Mouse (Mus musculus) forebrain, embryonic 10.5 days (tissue): ENCODE measurements around the gene Pou5f2. TPM values are rescaled to one million over a fixed set of nuclear protein-coding genes. Genes with fewer than 3 reads are reported as not detected.

ENCODE experiments used
- DNase-seq: peaks from one replicate; pipeline ENCODE4 v3.0.0-alpha.2; 2017; ENCODE audit warnings: low spot score; ENCODE audit errors: extremely low spot score
- H3K27ac ChIP-seq: fragments of 300-500 bp; sonication (generic); 2 replicates; pipeline ENCODE4 v1.5.1; 2016; ENCODE audit warnings: mild to moderate bottlenecking
- H3K27me3 ChIP-seq: fragments of 300-500 bp; sonication (generic); 2 replicates; pipeline ENCODE4 v1.6.1; 2016; ENCODE audit warnings: mild to moderate bottlenecking; ENCODE audit not compliant: poor library complexity, severe bottlenecking
- H3K36me3 ChIP-seq: fragments of 300-500 bp; sonication (generic); replicated peaks from 2 replicates; pipeline ENCODE4 v1.6.1; 2016; ENCODE audit warnings: mild to moderate bottlenecking, moderate library complexity
- H3K4me1 ChIP-seq: fragments of 300-500 bp; sonication (generic); 2 replicates; pipeline ENCODE4 v1.6.1; 2016
- H3K4me3 ChIP-seq: fragments of 300-500 bp; sonication (generic); 2 replicates; pipeline ENCODE4 v1.5.1; 2016; ENCODE audit warnings: mild to moderate bottlenecking, moderate library complexity
- H3K9me3 ChIP-seq: fragments of 300-500 bp; sonication (generic); 2 replicates; pipeline ENCODE4 v1.6.1; 2016; ENCODE audit warnings: mild to moderate bottlenecking, moderate library complexity
- WGBS: fragments of 180-500 bp; shearing (Covaris S2); methylation state at CpG from one replicate; pipeline ENCODE4 v1.1.7; 2016; 5-methylcytosine and 5-hydroxymethylcytosine counted together
- polyA plus RNA-seq: library from polyadenylated mRNA; unstranded; fragments of >200 nt; fragmentation: Nextera tagmentation; extraction: Ambion mirVana; gene quantifications from 2 replicates; pipeline ENCODE4 v1.2.1, GENCODE M21; 2016

Gene Pou5f2
- polyA plus RNA-seq = 1.2 and 1.6 TPM in 2 replicates

- H3K9me3 ChIP-seq = no peaks in the 10 kb centered on the region
- no peaks in the 10 kb centered on the region for H3K27me3 ChIP-seq
- 62% methylated on average over 15 of the region's 15 CpGs for WGBS
- H3K4me1 ChIP-seq = 0 out of 2 replicates have a peak, but pooled peaks cover 5% of the 10 kb centered on the region
- peak; percentile 29 for DNase-seq
- H3K27ac ChIP-seq = no peak within 1 kb of the TSS
- H3K4me3 ChIP-seq = no peak within 1 kb of the TSS
- peaks cover 9% of the 10 kb centered on the region; the same call in 1 of the 2 replicates for H3K36me3 ChIP-seq
Observed at GRCm38 (mm10) chr13:78024683-78025294, at the start of gene Pou5f2. Gene Pou5f2 (plus strand): TSS chr13:78024902.

GRCm38 (mm10) chr13:77976248-77976647 lies 48.5 kb upstream of the Pou5f2 start:
- Histone ChIP-seq H3K4me1 (peaks cover 6% of the 10 kb centered on the region; the same call in 1 of the 2 replicates), H3K36me3 (no peaks in the 10 kb centered on the region), H3K9me3 (no peaks in the 10 kb centered on the region), H3K27ac (no peak overlapping the region), H3K4me3 (no peak overlapping the region), H3K27me3 (no peaks in the 10 kb centered on the region)
- no peak for DNase-seq
- 85% methylated on average over 3 of the region's 3 CpGs for WGBS

DNA sequence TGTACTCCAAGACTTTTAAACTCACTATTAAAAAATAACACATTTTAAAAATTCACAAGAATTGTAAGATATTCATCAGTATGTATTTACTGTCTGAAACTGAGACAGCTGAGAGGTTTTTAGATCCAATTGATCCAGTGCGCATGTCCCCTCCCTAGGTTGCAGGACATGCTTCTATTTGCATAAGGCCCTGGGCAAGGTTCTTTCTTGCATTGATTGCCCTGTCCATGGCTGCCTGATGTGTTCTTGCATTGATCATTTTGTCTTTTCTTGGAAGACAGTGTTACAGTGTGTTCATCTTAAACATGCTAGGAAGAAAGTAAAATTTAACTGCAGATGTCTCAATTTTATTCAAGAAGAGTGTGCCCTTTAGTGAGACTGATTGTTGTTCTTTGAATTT lies 47.6 kb upstream of the Pou5f2 start:
- Histone ChIP-seq H3K27me3 (no peaks in the 10 kb centered on the region), H3K9me3 (no peaks in the 10 kb centered on the region), H3K4me3 (no peak overlapping the region), H3K36me3 (no peaks in the 10 kb centered on the region), H3K4me1 (peaks cover 15% of the 10 kb centered on the region), H3K27ac (no peak overlapping the region)
- no peak for DNase-seq
- WGBS = 86% methylated on average over 1 of the region's 1 CpGs

DNA sequence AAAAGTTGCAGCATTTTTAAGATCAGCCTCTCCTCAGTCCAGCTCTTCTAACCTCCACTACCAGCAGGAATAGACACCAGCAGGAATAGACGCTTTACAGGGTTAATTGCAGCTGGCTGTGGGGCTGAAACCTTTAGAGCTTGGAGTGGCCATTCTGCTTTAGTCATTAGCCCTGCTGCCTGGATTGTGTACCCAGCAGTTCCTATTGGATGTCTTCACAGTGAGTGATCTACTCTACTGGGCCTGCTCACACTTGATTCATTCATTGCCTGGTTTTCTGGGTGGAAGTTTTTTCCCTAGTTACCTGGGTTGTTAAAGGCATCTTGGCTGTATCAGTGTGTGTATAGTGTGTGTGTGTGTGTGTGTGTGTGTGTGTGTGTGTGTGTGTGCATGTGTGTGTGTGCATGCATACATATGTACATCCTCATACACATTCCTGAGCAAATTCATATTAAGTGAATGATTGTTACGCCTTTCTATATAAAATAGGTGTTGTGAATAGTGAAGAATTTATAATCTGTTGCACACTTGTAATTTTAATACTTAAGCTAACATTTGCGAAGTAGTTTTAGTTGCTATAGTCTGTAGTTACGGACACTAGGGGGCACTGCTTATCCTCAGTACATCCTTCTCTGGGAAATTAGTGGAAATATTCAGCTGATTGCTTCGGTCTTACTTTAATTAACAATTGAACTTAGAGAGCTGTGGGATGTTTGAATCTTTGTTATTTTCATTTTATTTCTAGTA lies 42.4 kb upstream of the Pou5f2 start:
- H3K4me3 ChIP-seq = no peak overlapping the region
- H3K36me3 ChIP-seq = no peaks in the 10 kb centered on the region
- WGBS = 28% methylated on average over 5 of the region's 5 CpGs
- no peaks in the 10 kb centered on the region for H3K9me3 ChIP-seq
- no peak for DNase-seq
- peaks cover 26% of the 10 kb centered on the region for H3K4me1 ChIP-seq
- H3K27me3 ChIP-seq = no peaks in the 10 kb centered on the region
- H3K27ac ChIP-seq = peak overlapping the region; percentile 68

- Histone ChIP-seq H3K27me3 (no peaks in the 10 kb centered on the region), H3K36me3 (no peaks in the 10 kb centered on the region), H3K4me1 (peaks cover 26% of the 10 kb centered on the region), H3K27ac (peak overlapping the region; percentile 22; the same call in 1 of the 2 replicates), H3K4me3 (no peak overlapping the region), H3K9me3 (no peaks in the 10 kb centered on the region)
- WGBS = 77% methylated on average over 2 of the region's 2 CpGs
- no peak for DNase-seq
Observed at GRCm38 (mm10) chr13:77982852-77983202, 41.9 kb upstream of the Pou5f2 start.

DNA sequence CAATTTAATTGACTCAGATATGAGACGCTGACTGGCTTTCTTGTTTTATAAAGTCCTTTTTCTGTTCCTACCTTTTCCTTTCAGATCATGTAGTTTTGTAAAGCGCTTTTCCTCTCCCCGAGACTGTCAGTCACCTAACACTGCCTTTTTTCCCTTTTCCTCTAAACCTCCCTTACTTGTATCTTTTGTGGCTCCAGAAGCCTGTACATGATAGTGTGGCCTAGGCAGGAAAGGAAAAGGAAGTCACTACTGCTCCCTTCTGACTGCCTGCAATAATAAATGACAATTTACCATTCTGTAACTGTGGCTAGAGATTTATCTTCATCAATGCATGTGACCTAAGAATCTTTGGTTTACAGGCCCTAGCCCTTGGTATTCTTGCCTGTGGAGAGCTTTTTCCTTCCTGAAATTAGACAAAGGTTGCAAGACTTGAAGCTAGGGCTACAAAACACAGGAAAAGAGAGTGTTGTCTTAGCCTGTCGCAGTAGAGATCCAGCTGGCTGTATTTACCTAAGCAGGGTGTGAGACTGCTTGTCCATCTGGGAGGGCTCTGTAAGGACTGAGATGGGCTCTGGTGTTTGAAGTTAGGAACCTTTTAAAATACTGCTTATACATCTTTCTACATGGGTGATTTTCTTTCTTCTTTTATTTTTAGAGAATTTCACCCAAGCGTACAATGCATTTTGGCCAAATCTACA lies 33.4 kb upstream of the Pou5f2 start:
- Histone ChIP-seq H3K9me3 (no peaks in the 10 kb centered on the region), H3K27ac (peak overlapping the region; percentile 54; the same call in 1 of the 2 replicates), H3K4me1 (peaks cover 5% of the 10 kb centered on the region), H3K36me3 (no peaks in the 10 kb centered on the region), H3K4me3 (no peak overlapping the region), H3K27me3 (no peaks in the 10 kb centered on the region)
- DNase-seq = no peak
- WGBS = 76% methylated on average over 5 of the region's 5 CpGs

DNA sequence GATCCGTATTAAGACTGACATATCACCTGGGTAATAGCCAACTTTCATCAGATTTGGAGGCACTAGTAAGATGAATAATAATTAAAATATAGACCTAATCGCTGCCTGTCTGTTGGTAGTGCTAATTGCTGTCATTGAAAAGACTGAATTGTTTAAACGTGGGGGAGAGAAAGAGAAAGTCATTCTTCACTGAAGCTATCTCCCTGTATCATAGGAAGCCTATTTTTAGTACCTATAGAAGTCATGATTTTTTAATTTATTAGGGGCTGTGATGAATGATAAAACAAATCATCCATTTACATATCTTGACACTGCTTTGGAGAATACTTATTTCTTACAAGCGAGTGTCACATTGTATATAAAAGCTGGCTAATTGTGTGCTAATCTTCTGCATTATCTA lies 20.1 kb upstream of the Pou5f2 start:
- Histone ChIP-seq H3K4me3 (no peak overlapping the region), H3K27ac (no peak overlapping the region), H3K4me1 (peaks cover 31% of the 10 kb centered on the region), H3K36me3 (no peaks in the 10 kb centered on the region), H3K9me3 (no peaks in the 10 kb centered on the region), H3K27me3 (no peaks in the 10 kb centered on the region)
- DNase-seq = no peak
- WGBS = 63% methylated on average over 4 of the region's 4 CpGs

- no peak overlapping the region for H3K4me3 ChIP-seq
- H3K27ac ChIP-seq = peak overlapping the region; percentile 44; the same call in 1 of the 2 replicates
- 14% methylated on average over 3 of the region's 3 CpGs for WGBS
- H3K4me1 ChIP-seq = peaks cover 31% of the 10 kb centered on the region
- no peaks in the 10 kb centered on the region for H3K9me3 ChIP-seq
- H3K36me3 ChIP-seq = 0 out of 2 replicates have a peak, but pooled peaks cover 4% of the 10 kb centered on the region
- H3K27me3 ChIP-seq = no peaks in the 10 kb centered on the region
- DNase-seq = no peak
Observed at GRCm38 (mm10) chr13:78005344-78005743, 19.4 kb upstream of the Pou5f2 start.

- WGBS = 92% methylated on average over 1 of the region's 1 CpGs
- DNase-seq = no peak
- Histone ChIP-seq H3K4me1 (peaks cover 8% of the 10 kb centered on the region), H3K27me3 (no peaks in the 10 kb centered on the region), H3K9me3 (no peaks in the 10 kb centered on the region), H3K27ac (no peak overlapping the region), H3K36me3 (0 out of 2 replicates have a peak, but pooled peaks cover 4% of the 10 kb centered on the region), H3K4me3 (no peak overlapping the region)
Observed at GRCm38 (mm10) chr13:78010176-78010575, 14.5 kb upstream of the Pou5f2 start.

DNA sequence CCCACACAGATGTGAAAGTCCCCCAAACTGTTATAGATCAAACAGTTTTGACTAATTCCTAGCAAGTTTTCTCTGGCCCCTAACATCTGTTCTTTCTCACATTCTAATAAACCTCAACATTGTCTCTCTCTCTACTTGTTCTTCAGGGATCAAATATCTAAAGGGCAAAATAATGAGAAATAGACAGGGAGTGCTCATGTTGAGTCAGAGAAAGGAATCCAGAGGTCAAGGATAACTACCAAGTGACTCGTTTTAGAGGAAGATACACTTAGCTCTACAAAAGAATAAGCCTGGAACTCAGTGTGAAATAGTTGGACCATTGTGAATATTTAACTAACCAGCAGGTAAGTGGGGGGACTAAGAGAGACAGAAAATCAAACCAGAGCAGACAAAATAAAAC lies 8.1 kb downstream of the Pou5f2 start:
- no peaks in the 10 kb centered on the region for H3K36me3 ChIP-seq
- DNase-seq = no peak
- WGBS = 61% methylated on average over 1 of the region's 1 CpGs
- no peaks in the 10 kb centered on the region for H3K4me1 ChIP-seq
- H3K4me3 ChIP-seq = no peak overlapping the region
- no peaks in the 10 kb centered on the region for H3K9me3 ChIP-seq
- H3K27ac ChIP-seq = no peak overlapping the region
- no peaks in the 10 kb centered on the region for H3K27me3 ChIP-seq

DNA sequence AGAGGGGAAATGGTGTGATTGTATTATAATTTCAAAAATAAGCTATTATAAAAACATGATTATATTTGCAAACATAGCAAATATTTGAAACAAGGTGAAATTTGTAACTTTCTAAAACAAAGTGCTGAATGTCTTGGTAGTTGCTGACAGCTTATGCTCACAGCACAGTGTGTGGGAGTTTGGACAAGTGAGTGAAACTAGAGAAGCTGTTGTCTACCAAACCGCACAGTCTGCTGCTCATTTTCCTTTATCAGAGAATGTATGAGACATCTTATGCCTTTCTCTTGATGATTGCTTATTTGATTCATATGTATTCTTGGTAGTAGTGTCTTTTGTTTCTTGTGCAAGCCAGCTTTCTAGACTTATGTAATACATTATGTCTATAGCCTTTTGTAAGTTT lies 12.5 kb downstream of the Pou5f2 start:
- Histone ChIP-seq H3K4me1 (no peaks in the 10 kb centered on the region), H3K27me3 (no peaks in the 10 kb centered on the region), H3K4me3 (no peak overlapping the region), H3K27ac (no peak overlapping the region), H3K9me3 (no peaks in the 10 kb centered on the region), H3K36me3 (no peaks in the 10 kb centered on the region)
- 86% methylated on average over 1 of the region's 1 CpGs for WGBS
- DNase-seq = no peak

DNA sequence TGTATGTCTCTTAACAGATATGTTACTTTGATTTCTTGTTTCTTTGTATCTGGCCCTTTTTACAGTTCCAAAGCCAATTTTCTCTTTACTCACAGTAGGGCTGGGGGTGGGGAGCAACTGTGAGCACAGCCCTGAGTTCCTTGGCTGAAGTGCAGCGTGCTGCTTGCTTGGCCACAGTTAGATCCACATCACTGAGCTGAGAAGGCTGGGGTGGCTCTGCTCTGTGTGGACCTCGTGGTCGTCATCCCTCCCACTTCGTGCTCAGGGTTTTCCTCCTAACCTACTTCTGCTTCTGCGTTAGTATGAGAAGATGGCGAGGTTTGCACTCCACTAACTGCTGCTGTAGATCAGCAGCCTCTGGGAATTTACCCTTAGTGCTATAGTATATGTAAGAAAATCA lies 18.5 kb downstream of the Pou5f2 start:
- no peaks in the 10 kb centered on the region for H3K9me3 ChIP-seq
- H3K27me3 ChIP-seq = no peaks in the 10 kb centered on the region
- no peak overlapping the region for H3K4me3 ChIP-seq
- H3K36me3 ChIP-seq = no peaks in the 10 kb centered on the region
- H3K4me1 ChIP-seq = no peaks in the 10 kb centered on the region
- 80% methylated on average over 6 of the region's 6 CpGs for WGBS
- DNase-seq = no peak
- H3K27ac ChIP-seq = no peak overlapping the region

DNA sequence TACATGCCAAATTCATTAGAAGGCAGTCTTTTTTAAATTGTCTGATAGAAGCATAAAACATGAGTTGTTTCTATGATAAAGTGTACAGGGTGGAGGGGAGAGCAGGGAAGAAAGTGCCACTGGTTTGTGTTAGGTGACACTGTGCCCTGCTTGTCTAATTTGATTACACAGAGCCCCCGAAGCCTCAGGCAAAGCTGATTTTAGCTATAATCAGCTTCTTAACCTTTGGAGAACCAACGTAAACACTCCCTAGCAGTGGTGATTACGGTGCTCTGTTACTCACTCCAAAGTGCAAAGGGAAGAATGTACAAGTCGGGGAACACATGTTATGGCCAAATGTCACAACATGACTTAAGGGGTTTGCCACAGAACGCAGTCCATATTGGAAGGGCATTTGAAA lies 20.4 kb downstream of the Pou5f2 start:
- 50% methylated on average over 5 of the region's 5 CpGs for WGBS
- no peak for DNase-seq
- H3K9me3 ChIP-seq = no peaks in the 10 kb centered on the region

More for the DNA sequence above, 20.4 kb downstream of the Pou5f2 start:
- Histone ChIP-seq H3K4me1 (no peaks in the 10 kb centered on the region), H3K27me3 (no peaks in the 10 kb centered on the region), H3K4me3 (no peak overlapping the region), H3K27ac (no peak overlapping the region), H3K36me3 (0 out of 2 replicates have a peak, but pooled peaks cover under 1% of the 10 kb centered on the region)
